In genomic region chr13:26744068-26744467, GRCm38 (mm10) we compare ENCODE assay signal across 40 mouse cellular contexts. TPM values are rescaled to one million over a fixed set of nuclear protein-coding genes. Genes with fewer than 3 reads are reported as not detected.
DNase-seq lines count a peak whose midpoint lies in the region; ATAC-seq and TF ChIP-seq lines count a peak whose summit lies in the region.
"Had no signal": no experiment of that assay in that cellular context is flagged by ENCODE, and none has a peak within 500 bp of the region (broad histone marks: within the 10 kb centered on the region; RNA-seq: fewer than 3 reads in every experiment).

No protein-coding gene starts in this region.

- peak; percentile 29 to 34 for DNase-seq in heart, postnatal 10 days
- DNase-seq in lung, embryonic 14.5 days: peak; percentile 11
- DNase-seq in lung, adult 18-20 months: no peak
- DNase-seq in adipocyte (ENCODE audit: low spot score): peak; percentile 35
- DNase-seq in limb, embryonic 10.5 days (ENCODE audit: low spot score): peak; percentile 29
- no peak for DNase-seq in embryo, embryonic 11 days
- DNase-seq: adrenal gland, adult 8-10 months; cerebellum, adult 2 months; cerebellum, postnatal 14 days; forebrain, postnatal 0 days; gastrocnemius, postnatal 25 days; heart, adult 11 months; kidney, adult 18-20 months; kidney, postnatal 36 days; liver, postnatal 0 days; lung, postnatal 10 days had no signal

- no peak overlapping the region for H3K4me2 ChIP-seq in heart, embryonic 12.5 days
- H3K4me2 ChIP-seq in lung, embryonic 14.5 days: no peak overlapping the region
- H3K4me2 ChIP-seq: hindbrain, embryonic 15.5 days; limb, embryonic 13.5 days; liver, embryonic 12.5 days; neural tube, embryonic 12.5 days had no signal

- TF ChIP-seq CTCF in lung, embryonic 14.5 days (IDR thresholded peaks at IDR 0.05; ENCODE audit: low read depth): no peak

- no peaks in the 10 kb centered on the region for H3K9me3 ChIP-seq in heart, embryonic 12.5 days (replicated peaks)
- no peaks in the 10 kb centered on the region for H3K9me3 ChIP-seq in lung, embryonic 14.5 days (ENCODE audit: low read depth, low read length)
- H3K9me3 ChIP-seq in limb, embryonic 10.5 days (replicated peaks): no peaks in the 10 kb centered on the region
- H3K9me3 ChIP-seq: heart, embryonic 10.5 days; hindbrain, embryonic 15.5 days; limb, embryonic 13.5 days; liver, embryonic 12.5 days; neural tube, embryonic 12.5 days had no signal

- no peak overlapping the region for H3K9ac ChIP-seq in heart, embryonic 12.5 days
- no peak overlapping the region for H3K9ac ChIP-seq in lung, embryonic 14.5 days
- H3K9ac ChIP-seq: forebrain, postnatal 0 days; hindbrain, embryonic 15.5 days; limb, embryonic 13.5 days; liver, embryonic 12.5 days; liver, postnatal 0 days; neural tube, embryonic 12.5 days had no signal

- no peak overlapping the region for H3K27ac ChIP-seq in heart, embryonic 12.5 days (ENCODE audit: poor library complexity, severe bottlenecking)
- no peak overlapping the region for H3K27ac ChIP-seq in lung, embryonic 14.5 days (ENCODE audit: low read depth)
- no peak overlapping the region for H3K27ac ChIP-seq in limb, embryonic 10.5 days
- H3K27ac ChIP-seq: heart, embryonic 10.5 days; hindbrain, embryonic 15.5 days; layer of hippocampus, adult 2 months; left cerebral cortex, adult 2 months; limb, embryonic 13.5 days; liver, embryonic 12.5 days; macrophage; neural tube, embryonic 12.5 days had no signal

- no peaks in the 10 kb centered on the region for H3K4me1 ChIP-seq in heart, embryonic 12.5 days (replicated peaks)
- H3K4me1 ChIP-seq in lung, embryonic 14.5 days (ENCODE audit: insufficient read depth): no peaks in the 10 kb centered on the region
- no peaks in the 10 kb centered on the region for H3K4me1 ChIP-seq in limb, embryonic 10.5 days
- H3K4me1 ChIP-seq: heart, embryonic 10.5 days; hindbrain, embryonic 15.5 days; limb, embryonic 13.5 days; liver, embryonic 12.5 days had no signal

- no peaks in the 10 kb centered on the region for H3K36me3 ChIP-seq in heart, embryonic 12.5 days
- H3K36me3 ChIP-seq in lung, embryonic 14.5 days (ENCODE audit: insufficient read depth): no peaks in the 10 kb centered on the region
- H3K36me3 ChIP-seq in limb, embryonic 10.5 days: no peaks in the 10 kb centered on the region
- H3K36me3 ChIP-seq: heart, embryonic 10.5 days; hindbrain, embryonic 15.5 days; limb, embryonic 13.5 days; liver, embryonic 12.5 days; neural tube, embryonic 12.5 days had no signal

- H3K27me3 ChIP-seq in heart, embryonic 12.5 days (replicated peaks): no peaks in the 10 kb centered on the region
- no peaks in the 10 kb centered on the region for H3K27me3 ChIP-seq in lung, embryonic 14.5 days (ENCODE audit: insufficient read depth, low read length)
- H3K27me3 ChIP-seq in limb, embryonic 10.5 days (ENCODE audit: low read depth, poor library complexity, severe bottlenecking): no peaks in the 10 kb centered on the region
- H3K27me3 ChIP-seq: hindbrain, embryonic 15.5 days; limb, embryonic 13.5 days; liver, embryonic 12.5 days; neural tube, embryonic 12.5 days had no signal

- ATAC-seq in heart, embryonic 12.5 days (ENCODE audit: insufficient number of reproducible peaks, low FRiP score): no peak
- ATAC-seq in lung, embryonic 14.5 days (ENCODE audit: insufficient read depth): no peak
- ATAC-seq in megakaryocyte progenitor cell, adult 5-6 weeks (replicated peaks; ENCODE audit: poor library complexity): no peak
- ATAC-seq: activated CD4-positive, CD25-positive, alpha-beta regulatory T cell, adult 4 months; CD4-positive, CD25-positive, alpha-beta regulatory T cell, adult 4 months; forebrain, postnatal 0 days; liver, embryonic 12.5 days; liver, postnatal 0 days had no signal

- 53% methylated on average over 1 of the region's 1 CpGs for WGBS in heart, embryonic 12.5 days
- WGBS in lung, embryonic 14.5 days: 51% methylated on average over 1 of the region's 1 CpGs
- 53% methylated on average over 1 of the region's 1 CpGs for WGBS in limb, embryonic 10.5 days

- intact Hi-C loops in heart, postnatal 10 days (cut with DNase I): no loop called here

- H3K4me3 ChIP-seq in heart, embryonic 12.5 days: no peak overlapping the region
- no peak overlapping the region for H3K4me3 ChIP-seq in lung, embryonic 14.5 days (ENCODE audit: low read depth, low read length)
- no peak overlapping the region for H3K4me3 ChIP-seq in limb, embryonic 10.5 days
- H3K4me3 ChIP-seq: heart, embryonic 10.5 days; hindbrain, embryonic 15.5 days; layer of hippocampus, adult 2 months; left cerebral cortex, adult 2 months; limb, embryonic 13.5 days; liver, embryonic 12.5 days; myocyte; neural tube, embryonic 12.5 days had no signal

RNA-seq across cellular contexts. Expression of gene Hdgfl1, which starts 25.9 kb away (rescaled TPM):
- not detected for total RNA-seq in heart, postnatal 10 days (2021)
- polyA plus RNA-seq in heart, embryonic 12.5 days (2016; fragmentation: Nextera tagmentation; extraction: Ambion mirVana): not detected in 2 replicates
- polyA plus RNA-seq in lung, embryonic 14.5 days (2014; fragmentation: Nextera tagmentation; extraction: Ambion mirVana): not detected in 2 replicates
- not detected in 2 replicates for polyA plus RNA-seq in limb, embryonic 10.5 days (2016; fragmentation: Nextera tagmentation; extraction: Ambion mirVana)
- total RNA-seq in megakaryocyte progenitor cell, adult 5-6 weeks (2015): not detected in 2 replicates
- total RNA-seq in megakaryocyte progenitor cell, adult 5-6 weeks (2017): not detected in 2 replicates
- total RNA-seq: adrenal gland, adult 8-10 months; adrenal gland, postnatal 4 days; forebrain, postnatal 0 days; gastrocnemius, postnatal 25 days; layer of hippocampus, adult 2 months; layer of hippocampus, postnatal 14 days; left cerebral cortex, adult 2 months; left cerebral cortex, postnatal 25 days had no signal
- polyA plus RNA-seq: activated CD4-positive, CD25-positive, alpha-beta regulatory T cell, adult 4 months; CD4-positive, CD25-positive, alpha-beta regulatory T cell, adult 4 months; cerebellum, adult 2 months; cortical plate, adult 2 months; embryonic facial prominence, embryonic 11.5 days; forebrain, embryonic 11.5 days; forebrain, postnatal 0 days; heart, embryonic 10.5 days; heart, embryonic 16.5 days; hindbrain, embryonic 15.5 days; intestine, embryonic 14.5 days; kidney, embryonic 16.5 days; limb, embryonic 13.5 days; liver, embryonic 12.5 days; liver, postnatal 0 days; macrophage; myocyte; neural tube, embryonic 12.5 days; stomach, embryonic 14.5 days; thymus, postnatal 0 days had no signal

Comparison
In these comparisons a context has a peak if more than half of its experiments do, and no peak if none do; other contexts are left out.
1. DNase-seq: peak in heart, postnatal 10 days (2 of 2), lung, embryonic 14.5 days (single experiment), adipocyte (single experiment) and limb, embryonic 10.5 days (single experiment); none in lung, adult 18-20 months (0 of 2) and embryo, embryonic 11 days (single experiment).